Mouse (Mus musculus) inflammation-experienced regulatory T-cells, adult 16 weeks (primary cell): Measurements from ENCODE around the gene Cfap161. TPM values are rescaled to one million over a fixed set of nuclear protein-coding genes. Genes with fewer than 3 reads are reported as not detected.

ENCODE experiments used
- polyA plus RNA-seq: library from polyadenylated mRNA; unstranded; fragments of 100-300 nt; shearing (Covaris generic); gene quantifications from one replicate; pipeline ENCODE4 v1.2.1, GENCODE M21; 2017

Cfap161 gene
- not detected for polyA plus RNA-seq

GRCm38 (mm10) chr7:83794705-83795104, at the start of gene Cfap161:
Gene Cfap161, minus strand, starts transcription at chr7:83794880.

GRCm38 (mm10) chr7:83745413-83746106, 49.1 kb downstream of the Cfap161 start, which contains the start of gene Il16:
Gene Il16, minus strand, starts transcription at chr7:83745726.

Other genes starting within 250 kb of the Cfap161 start
- 2.8 TPM for gene Tmc3, start 210.0 kb downstream of the Cfap161 start, polyA plus RNA-seq
- gene Stard5, start 162.9 kb downstream of the Cfap161 start, polyA plus RNA-seq, result 54.8 TPM
- 570 TPM for gene Il16, start 49.2 kb downstream of the Cfap161 start, polyA plus RNA-seq
- gene Tlnrd1, start 89.4 kb upstream of the Cfap161 start, polyA plus RNA-seq, result 0.32 TPM
- 64.2 TPM for gene Mesd, start 89.6 kb upstream of the Cfap161 start, polyA plus RNA-seq